Mouse (Mus musculus): ENCODE measurements around the gene Pik3ca.

Gene Pik3ca

DNA sequence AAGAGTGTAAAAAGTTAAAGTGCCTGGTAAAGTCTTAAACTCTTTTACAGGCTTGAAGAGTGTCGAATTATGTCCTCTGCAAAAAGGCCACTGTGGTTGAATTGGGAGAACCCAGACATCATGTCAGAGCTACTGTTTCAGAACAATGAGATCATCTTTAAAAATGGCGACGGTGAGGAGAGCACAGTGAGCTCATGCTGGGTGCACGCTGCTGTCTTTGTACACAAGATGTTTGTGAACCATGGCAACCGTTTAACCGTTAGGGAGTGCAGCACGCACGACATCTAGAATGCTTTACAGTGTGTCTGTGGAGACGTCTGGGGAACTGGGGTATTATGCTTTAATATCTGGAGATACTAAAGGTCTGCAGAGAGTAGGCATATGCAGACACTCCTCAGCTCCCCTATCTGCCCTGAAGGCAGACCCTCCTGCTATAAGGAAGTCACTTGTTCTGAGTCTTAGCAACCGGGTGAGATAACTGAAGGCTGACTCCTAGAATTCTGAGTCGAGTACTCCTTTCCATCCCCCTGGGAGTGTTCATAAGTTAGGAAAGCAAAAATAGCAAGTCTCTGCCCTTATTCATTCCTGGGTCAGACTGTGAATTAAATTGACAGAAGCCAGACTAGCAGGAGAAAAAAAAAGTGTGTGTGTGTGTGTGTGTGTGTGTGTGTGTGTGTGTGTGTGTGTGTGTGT lies 57.0 kb downstream of the Pik3ca start:
- DNase-seq, result no peak

DNA sequence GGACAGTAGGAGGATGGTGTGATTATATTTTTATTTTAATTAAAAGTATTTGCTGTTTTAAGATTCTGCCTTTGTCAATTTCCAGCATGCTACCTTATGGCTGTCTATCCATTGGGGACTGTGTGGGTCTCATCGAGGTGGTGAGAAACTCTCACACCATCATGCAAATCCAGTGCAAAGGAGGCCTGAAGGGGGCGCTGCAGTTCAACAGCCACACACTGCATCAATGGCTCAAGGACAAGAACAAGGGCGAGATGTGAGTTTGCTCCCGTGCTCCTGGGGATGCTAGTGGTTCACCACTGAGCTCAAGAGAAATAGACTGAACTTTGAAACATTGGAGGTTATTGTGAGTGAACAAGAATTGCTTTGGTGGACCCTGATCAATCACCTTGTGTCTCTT lies 62.3 kb downstream of the Pik3ca start:
- peak; percentile 33 to 58 for DNase-seq

DNA sequence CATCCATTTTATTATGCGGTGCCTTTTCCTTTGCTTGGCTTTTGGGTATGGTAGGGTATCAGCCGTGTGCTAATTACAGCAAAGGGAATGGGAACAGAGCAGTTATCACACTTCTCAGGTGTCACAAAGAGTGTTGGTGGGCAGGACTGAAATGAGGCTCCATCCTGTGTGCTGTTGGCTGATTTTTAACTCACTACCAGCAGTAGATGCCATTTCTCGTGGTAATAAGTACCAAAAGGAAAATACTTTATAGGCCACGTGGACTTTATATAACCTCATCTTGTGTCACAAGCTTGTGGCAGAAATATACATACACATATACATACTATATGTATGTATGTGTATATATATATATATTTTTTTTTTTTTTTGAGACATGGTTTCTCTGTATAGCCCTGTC lies 69.8 kb downstream of the Pik3ca start:
- no peak for DNase-seq

- no peak for DNase-seq
These were observed 70.9 kb downstream of the Pik3ca start for GRCm38 (mm10) chr3:32468411-32468810.

DNA sequence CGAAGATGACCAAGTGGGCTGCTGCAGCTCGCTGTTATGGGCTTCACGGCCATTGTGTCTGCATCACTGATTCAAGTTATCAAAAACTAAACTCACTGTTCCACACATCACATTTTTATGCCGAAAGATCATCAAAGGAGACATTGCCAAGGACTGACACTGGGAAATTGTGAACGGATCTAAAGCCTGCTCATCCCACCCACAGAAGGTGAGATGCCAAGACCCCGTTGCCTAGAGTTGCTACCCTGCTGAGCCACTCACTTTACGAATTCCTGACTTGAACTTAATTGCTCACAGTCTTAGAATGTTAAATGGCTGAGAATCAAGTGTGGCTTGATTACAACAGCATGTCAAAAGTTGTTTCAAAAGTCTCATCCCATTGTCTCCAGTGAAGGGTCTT lies 73.0 kb downstream of the Pik3ca start:
- no peak for DNase-seq

DNA sequence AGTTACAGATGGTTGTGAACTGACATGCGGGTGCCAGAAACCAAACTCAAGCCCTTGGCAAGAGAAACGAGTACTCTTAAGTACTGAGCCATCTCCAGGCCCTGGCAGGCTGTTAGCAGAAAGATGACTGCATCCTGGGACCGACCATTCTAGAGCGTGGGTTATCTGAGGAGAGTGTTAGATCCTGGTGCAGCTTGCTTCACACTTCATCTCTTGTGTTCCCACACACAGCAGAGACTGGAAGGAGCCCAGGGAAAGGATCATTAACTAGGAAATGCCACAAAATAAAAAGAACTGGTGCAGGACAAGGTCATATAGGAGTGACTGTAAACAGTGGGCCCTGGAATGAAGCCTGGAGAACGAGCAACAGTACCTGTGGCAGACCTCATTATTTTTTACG lies 73.6 kb downstream of the Pik3ca start:
- no peak for DNase-seq

GRCm38 (mm10) chr3:32472191-32472900 lies 74.9 kb downstream of the Pik3ca start:
- DNase-seq, result no peak

GRCm38 (mm10) chr3:32473184-32473583 lies 75.7 kb downstream of the Pik3ca start:
- DNase-seq, result no peak

- DNase-seq, result no peak
These were observed 82.5 kb downstream of the Pik3ca start for GRCm38 (mm10) chr3:32479961-32480360.

DNA sequence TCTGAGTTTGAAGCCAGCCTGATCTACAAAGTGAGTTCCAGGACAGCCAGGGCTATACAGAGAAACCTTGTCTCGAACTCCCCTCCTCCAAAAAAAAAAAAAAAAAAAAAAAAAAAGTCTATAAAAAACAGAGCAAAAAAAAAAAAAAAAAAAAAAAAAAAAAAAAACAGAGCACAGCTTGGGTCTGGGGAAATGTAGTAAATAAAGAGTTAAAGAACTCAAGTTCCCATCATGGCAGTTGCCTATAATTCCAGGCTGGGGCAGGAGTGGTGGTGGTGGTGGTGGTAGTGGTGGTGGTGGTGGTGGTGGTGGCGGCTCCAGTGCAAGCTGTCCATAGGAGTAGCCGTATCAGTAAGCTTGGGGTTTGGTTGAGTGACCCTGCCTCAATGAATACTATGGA lies 85.6 kb downstream of the Pik3ca start:
- no peak for DNase-seq

- no peak for DNase-seq
These were observed 89.1 kb downstream of the Pik3ca start for GRCm38 (mm10) chr3:32486543-32486942.

GRCm38 (mm10) chr3:32488172-32488571 lies 90.7 kb downstream of the Pik3ca start:
- no peak for DNase-seq

DNA sequence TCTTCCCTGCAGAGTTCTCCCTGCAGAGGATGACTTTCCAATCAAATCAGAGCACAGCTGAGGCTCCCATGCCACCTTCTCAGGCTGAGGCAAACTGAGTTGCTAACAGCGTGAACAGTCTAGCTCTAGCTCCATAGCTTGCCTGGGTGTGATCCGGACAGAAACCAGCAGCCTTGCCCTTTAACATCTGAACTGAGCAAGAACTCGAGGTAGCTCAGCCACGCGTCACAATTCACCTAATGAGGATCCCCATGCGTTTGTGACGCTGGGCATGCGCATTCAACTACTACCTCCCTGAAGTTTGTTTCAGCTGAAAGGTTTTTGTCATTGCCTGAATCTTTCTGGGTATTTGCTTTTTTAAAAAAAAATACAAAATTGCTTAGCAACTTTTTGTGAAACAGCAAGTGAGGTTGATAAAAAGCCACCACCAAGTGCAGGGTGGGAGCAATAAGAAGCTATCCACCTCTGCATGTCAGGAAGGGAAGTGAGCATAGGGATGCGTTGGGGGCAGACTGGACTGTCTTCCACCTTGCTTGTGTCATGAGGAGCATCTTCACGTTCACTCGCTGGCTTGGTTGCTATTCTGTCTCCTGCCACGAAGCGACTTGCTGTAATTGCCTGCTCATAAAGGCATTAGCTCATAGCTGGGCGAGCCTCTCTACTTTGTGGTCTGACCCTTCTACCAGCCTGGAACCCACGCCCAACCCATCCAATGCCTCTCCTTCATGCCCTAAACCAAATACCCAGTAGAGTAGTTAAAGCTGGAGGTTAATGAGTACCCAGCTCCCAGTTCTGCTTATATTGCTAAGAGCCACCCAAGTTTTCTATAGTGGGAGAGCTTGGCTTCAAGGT lies 92.8 kb downstream of the Pik3ca start:
- DNase-seq, result no peak

- no peak for DNase-seq
These were observed 93.5 kb downstream of the Pik3ca start for GRCm38 (mm10) chr3:32490928-32491315.

GRCm38 (mm10) chr3:32492097-32493090 lies 94.9 kb downstream of the Pik3ca start, which contains the start of gene Kcnmb3:
Kcnmb3 (minus strand) TSS chr3:32492231.
- no peak for DNase-seq

DNA sequence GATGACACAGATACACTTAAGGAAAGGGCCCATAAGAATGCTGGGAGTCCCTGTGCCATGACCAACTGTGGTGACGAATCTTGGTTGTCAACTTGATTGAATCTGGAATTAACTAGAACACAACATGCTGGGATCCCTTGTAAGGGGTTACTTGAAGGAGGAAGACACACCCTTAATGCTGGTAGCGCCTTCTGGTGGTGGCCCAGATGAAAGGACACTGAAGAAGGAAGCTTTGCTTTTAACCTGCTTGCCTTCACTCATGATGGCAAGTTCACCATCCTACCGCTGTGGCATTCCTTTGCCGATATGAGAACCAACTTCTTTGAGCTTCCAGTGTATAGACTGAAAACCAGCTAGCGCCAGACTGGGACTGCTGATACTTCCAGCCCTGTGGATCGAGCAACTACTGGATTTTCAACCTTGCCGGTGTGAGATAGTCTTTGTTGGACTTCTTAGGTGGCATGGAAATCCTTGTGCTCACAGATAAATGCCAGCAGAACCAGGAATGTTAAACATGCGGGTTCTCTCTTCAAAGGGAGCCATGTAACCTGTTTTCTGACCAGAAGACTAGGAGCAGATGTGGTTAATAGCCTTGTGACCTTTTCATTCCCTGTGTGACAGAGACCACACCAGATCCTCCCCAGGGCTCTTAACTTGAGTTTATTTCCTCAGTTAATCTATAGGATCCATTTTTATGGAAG lies 97.1 kb downstream of the Pik3ca start:
- no peak for DNase-seq

- no peak for DNase-seq
These were observed 97.8 kb downstream of the Pik3ca start for GRCm38 (mm10) chr3:32495088-32495770.

DNA sequence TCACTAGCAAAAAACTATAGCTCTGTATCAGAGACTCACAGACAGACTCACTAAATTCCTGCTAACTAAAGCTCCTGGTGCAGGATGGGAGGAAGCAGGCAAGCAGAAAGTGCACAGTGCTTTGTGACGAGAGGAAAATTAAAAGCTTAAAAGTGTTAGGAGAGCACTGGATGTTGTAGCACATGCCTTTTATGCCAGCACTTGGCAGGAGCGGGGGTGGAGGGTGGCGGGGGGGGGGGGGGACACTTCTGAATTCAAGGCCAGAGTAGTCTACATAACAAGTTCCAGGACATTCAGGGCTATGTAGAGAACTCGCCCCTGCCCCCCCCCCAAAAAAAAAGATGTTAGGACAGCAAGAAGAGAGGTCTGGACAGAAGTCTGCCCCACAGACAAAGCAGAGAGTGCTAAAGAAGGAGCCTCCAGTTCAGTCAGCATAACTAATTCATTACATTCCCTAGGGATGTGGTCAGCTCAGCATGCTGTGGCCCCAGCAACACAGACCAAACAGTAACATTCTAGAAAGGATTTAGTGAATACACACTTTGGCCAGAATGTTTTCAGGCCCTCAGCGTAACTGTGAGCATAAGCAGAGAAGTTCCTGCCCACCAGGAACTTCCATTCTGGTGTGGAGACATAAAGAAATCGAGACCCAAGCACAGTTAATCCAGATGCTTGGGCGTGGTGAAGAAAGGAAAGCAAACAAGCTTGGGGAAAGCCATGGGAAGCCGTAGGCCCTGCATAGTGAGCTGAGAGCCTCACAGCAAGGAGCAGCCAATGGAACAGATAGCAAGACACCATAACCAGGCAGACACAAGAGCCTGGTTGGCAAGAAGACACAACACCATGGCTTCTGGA lies 98.6 kb downstream of the Pik3ca start:
- DNase-seq, result no peak

DNA sequence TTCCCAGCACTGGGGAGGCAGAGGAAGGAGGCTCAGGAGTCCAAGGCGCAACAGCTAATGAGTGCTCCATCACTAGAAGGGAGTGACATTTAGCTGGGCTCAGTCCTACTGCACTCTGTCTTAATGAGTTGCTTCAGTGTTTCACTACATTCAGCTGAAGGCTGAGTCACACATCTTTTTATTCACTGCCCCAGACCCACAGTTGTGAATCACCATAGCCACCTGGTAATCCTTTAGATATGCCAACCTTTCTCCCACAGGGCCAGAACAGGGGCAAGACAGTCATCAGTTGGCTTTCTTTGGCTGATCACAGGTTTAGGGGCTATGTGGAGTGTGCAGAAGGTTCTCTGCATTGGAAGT lies 99.2 kb downstream of the Pik3ca start:
- DNase-seq, result no peak

DNA sequence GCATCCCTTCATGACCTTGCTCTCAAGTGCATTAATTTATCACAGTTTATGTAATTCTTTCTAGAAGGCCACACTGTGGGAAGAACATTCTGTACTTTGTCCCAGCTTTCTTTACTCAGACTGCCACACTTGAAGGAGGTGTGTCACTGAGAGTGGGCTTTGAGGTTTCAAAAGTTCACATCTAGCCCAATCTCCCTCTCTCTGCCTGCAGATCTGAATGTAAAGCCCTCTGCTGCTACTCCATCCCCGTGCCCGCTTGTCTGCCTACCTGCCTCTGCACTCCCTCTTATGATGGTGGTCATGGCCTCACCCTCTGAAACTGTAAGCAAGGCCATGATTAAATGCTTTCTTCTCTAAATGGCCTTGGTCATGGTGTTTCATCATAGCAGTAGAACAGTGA lies 102.9 kb downstream of the Pik3ca start:
- DNase-seq, result no peak

Measured in cerebellum, postnatal 25 days (tissue).